Mouse (Mus musculus) left cerebral cortex, adult 6 months (tissue): ENCODE data around the gene Get4. TPM values are rescaled to one million over a fixed set of nuclear protein-coding genes. Genes with fewer than 3 reads are reported as not detected.

Source experiments
- long read RNA-seq, 2 experiments: library from polyadenylated mRNA; unstranded; transcript quantifications; one replicate each; pipeline ENCODE4 v2.0.0; 2019 to 2020
- polyA plus RNA-seq: library from polyadenylated mRNA; unstranded; fragments of <200 nt; fragmentation: Nextera tagmentation; gene quantifications from 2 replicates; pipeline ENCODE4 v1.2.3, GENCODE M21; 2021

Get4 gene
- 52.9 and 96.7 TPM in 2 replicates for polyA plus RNA-seq
- long read RNA-seq, experiment 1, transcript Get4-201 (9 exons, 2,107 nt): major isoform, 263 of 315 reads
- long read RNA-seq, experiment 1, partial matches to known transcripts: 5 of 315 reads
- long read RNA-seq, experiment 1, other reads (novel, unspliced or antisense): 43 of 315 reads
- long read RNA-seq, experiment 2, transcript Get4-201 (9 exons, 2,107 nt): major isoform, 48 of 60 reads
- long read RNA-seq, experiment 2, partial matches to known transcripts: 8 of 60 reads
- long read RNA-seq, experiment 2, other reads (novel, unspliced or antisense): 4 of 60 reads

DNA sequence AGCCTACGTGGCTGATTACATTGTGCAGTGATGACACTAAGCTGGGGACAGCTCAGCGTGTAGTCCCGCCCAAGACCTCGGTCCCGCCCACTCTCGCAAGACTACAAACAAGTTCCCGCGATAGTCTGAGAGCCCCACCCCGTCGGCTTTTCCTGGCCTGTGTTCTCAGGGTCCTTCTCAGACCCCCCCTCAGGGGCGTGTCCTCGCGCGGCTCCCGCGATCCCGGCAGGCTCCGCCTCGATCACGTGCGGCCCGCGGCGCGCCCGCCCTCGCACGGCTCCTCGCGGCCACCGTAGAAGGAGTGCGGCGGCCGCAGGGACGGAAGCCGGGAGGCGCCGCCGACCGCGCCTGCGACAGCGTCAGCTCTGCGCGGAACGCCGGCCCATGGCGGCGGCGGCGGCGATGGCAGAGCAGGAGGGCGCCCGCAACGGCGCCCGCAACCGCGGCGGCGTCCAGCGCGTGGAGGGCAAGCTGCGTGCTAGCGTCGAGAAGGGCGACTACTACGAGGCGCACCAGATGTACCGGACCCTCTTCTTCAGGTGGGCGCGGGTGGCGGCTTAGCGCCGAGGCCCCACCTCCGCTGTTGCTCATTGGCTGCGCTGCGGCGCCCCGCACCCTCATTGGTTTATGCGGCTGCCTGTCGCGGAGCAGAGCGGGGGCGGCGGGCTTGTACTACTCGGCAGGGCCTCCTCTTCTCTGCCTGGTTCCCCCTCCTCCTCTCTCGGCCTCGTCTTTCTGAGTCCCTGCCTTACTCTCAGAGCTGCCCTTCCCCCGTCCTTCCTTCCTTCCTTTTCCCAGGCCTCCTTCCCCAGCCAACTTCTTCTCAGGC is at the start of gene Get4:
Gene Get4, plus strand, starts transcription at position 244 of the 829 bp plus-strand sequence.

Other genes with a start within 250 kb of the Get4 start
- 573 and 705 TPM in 2 replicates for gene Prkar1b, start 102.3 kb upstream of the Get4 start, polyA plus RNA-seq
- gene Dnaaf5, start 102.1 kb upstream of the Get4 start, polyA plus RNA-seq: 1.0 and 3.0 TPM in 2 replicates
- 41.0 and 60.5 TPM in 2 replicates for gene Sun1, start 51.7 kb upstream of the Get4 start, polyA plus RNA-seq
- 55.0 and 60.0 TPM in 2 replicates for gene Adap1, start 73.3 kb downstream of the Get4 start, polyA plus RNA-seq
- 57.7 and 65.3 TPM in 2 replicates for gene Cox19, start 99.1 kb downstream of the Get4 start, polyA plus RNA-seq
- not detected in 2 replicates for gene Cyp2w1, start 100.3 kb downstream of the Get4 start, polyA plus RNA-seq
- 7.7 and 12.2 TPM in 2 replicates for gene Gpr146, start 125.4 kb downstream of the Get4 start, polyA plus RNA-seq
- gene C130050O18Rik, start 153.0 kb downstream of the Get4 start, polyA plus RNA-seq: 0.33 and 0.64 TPM in 2 replicates
- gene Gper1, start 170.8 kb downstream of the Get4 start, polyA plus RNA-seq: 1.5 and 2.3 TPM in 2 replicates
- 15.0 and 15.1 TPM in 2 replicates for gene 3110082I17Rik, start 208.2 kb downstream of the Get4 start, polyA plus RNA-seq
- gene Zfand2a, start 232.2 kb downstream of the Get4 start, polyA plus RNA-seq: 18.5 and 18.7 TPM in 2 replicates